Comparison of ENCODE assay signal across 22 mouse cellular contexts in genomic region chr11:79731476-79731875, GRCm38 (mm10).
DNase-seq lines count a peak whose midpoint lies in the region; TF ChIP-seq lines count a peak whose summit lies in the region.
"Had no signal": no experiment of that assay in that cellular context is flagged by ENCODE, and none has a peak within 500 bp of the region (broad histone marks: within the 10 kb centered on the region; RNA-seq: fewer than 3 reads in every experiment).

No protein-coding gene starts in this region.

- peaks cover 3% of the 10 kb centered on the region; the same call in 1 of the 2 replicates for H3K27me3 ChIP-seq in E14TG2a.4 (ENCODE audit: insufficient read depth, low read length)
- no peaks in the 10 kb centered on the region for H3K27me3 ChIP-seq in ES-Bruce4 (ENCODE audit: control insufficient read depth, insufficient read depth, low read length, poor library complexity, severe bottlenecking)
- H3K27me3 ChIP-seq: embryonic facial prominence, embryonic 13.5 days; embryonic facial prominence, embryonic 15.5 days; forebrain, embryonic 13.5 days; forebrain, embryonic 15.5 days had no signal

- H3K9ac ChIP-seq in ES-Bruce4 (ENCODE audit: low read depth, poor library complexity, severe bottlenecking) (no peak overlapping the region), ES-E14 (ENCODE audit: insufficient read depth, low read depth, low read length, poor library complexity, severe bottlenecking) (no peak overlapping the region)
- H3K9ac ChIP-seq: embryonic facial prominence, embryonic 13.5 days; embryonic facial prominence, embryonic 15.5 days; forebrain, embryonic 13.5 days; forebrain, embryonic 15.5 days; forebrain, postnatal 0 days had no signal

- in situ Hi-C loops in ES-E14 (cut with MboI; ENCODE audit: low sequenced_read_pairs in 2 of 2, unreplicated experiment in 2 of 2) = no loop called here

- TF ChIP-seq POLR2A in ES-Bruce4 (IDR thresholded peaks at IDR 0.05; ENCODE audit: insufficient read depth, low read length) = no peak

- DNase-seq in ES-E14 (ENCODE audit: low read depth, low spot score) (peak; percentile 74), ZHBTc4 (ENCODE audit: low read depth, low spot score) (peak; percentile 95)
- no peak for DNase-seq in adrenal gland, adult 18-20 months (ENCODE audit: low spot score in 2 of 2)
- no peak for DNase-seq in left cerebral cortex, adult 2 months (ENCODE audit: extremely low spot score in 1 of 2, low spot score in 2 of 2)
- no peak for DNase-seq in adrenal gland, postnatal 14 days
- DNase-seq: adrenal gland, adult 8-10 months; adrenal gland, postnatal 25 days; cerebellum, adult 11 months; cerebellum, adult 18-20 months; cerebellum, adult 8-10 months; cerebellum, adult 9-11 months; cerebellum, postnatal 14 days; cerebellum, postnatal 36 days; embryo, embryonic 11 days; forebrain, postnatal 0 days had no signal

- H3K4me3 ChIP-seq in E14TG2a.4 (replicated peaks; ENCODE audit: low read length) (peak overlapping the region; percentile 37), ES-Bruce4 (ENCODE audit: low read depth, low read length) (no peak overlapping the region), ES-E14 (ENCODE audit: insufficient read depth in 1 of 2, low read depth in 1 of 2, low read length in 2 of 2, poor library complexity in 1 of 2, severe bottlenecking in 1 of 2) (no peak overlapping the region)
- H3K4me3 ChIP-seq in left cerebral cortex, adult 2 months = no peak overlapping the region
- H3K4me3 ChIP-seq: embryonic facial prominence, embryonic 13.5 days; embryonic facial prominence, embryonic 15.5 days; erythroblast, embryonic 14.5 days; forebrain, embryonic 13.5 days; forebrain, embryonic 15.5 days had no signal

- peak; percentile 89 for TF ChIP-seq EP300 in ES-Bruce4 (IDR thresholded peaks at IDR 0.05; ENCODE audit: insufficient read depth, low read depth, low read length)

- H3K27ac ChIP-seq in ES-Bruce4 (ENCODE audit: insufficient read depth, low read length) (peak overlapping the region; percentile 3; the same call in 1 of the 2 replicates), ES-E14 (ENCODE audit: insufficient read depth, low read depth, low read length, poor library complexity, severe bottlenecking) (peak overlapping the region; percentile 28; the same call in 1 of the 2 replicates)
- no peak overlapping the region for H3K27ac ChIP-seq in left cerebral cortex, adult 2 months
- H3K27ac ChIP-seq: embryonic facial prominence, embryonic 13.5 days; embryonic facial prominence, embryonic 15.5 days; forebrain, embryonic 13.5 days; forebrain, embryonic 15.5 days had no signal

- H3K36me3 ChIP-seq in E14TG2a.4 (ENCODE audit: insufficient read depth, low read length) = no peaks in the 10 kb centered on the region
- no peaks in the 10 kb centered on the region for H3K36me3 ChIP-seq in ES-Bruce4 (ENCODE audit: control insufficient read depth, insufficient read depth, low read length, poor library complexity, severe bottlenecking)
- H3K36me3 ChIP-seq in ES-E14 (ENCODE audit: control insufficient read depth, insufficient read depth, low read length, poor library complexity, severe bottlenecking) = no peaks in the 10 kb centered on the region
- H3K36me3 ChIP-seq: embryonic facial prominence, embryonic 13.5 days; forebrain, embryonic 15.5 days had no signal

- intact Hi-C loops in left cerebral cortex, adult 2 months (cut with DNase I) = no loop called here

- H3K4me1 ChIP-seq in E14TG2a.4 (replicated peaks; ENCODE audit: low read depth, low read length) (peaks cover 35% of the 10 kb centered on the region), ES-Bruce4 (ENCODE audit: control insufficient read depth, insufficient read depth, low read length) (peaks cover 5% of the 10 kb centered on the region), ES-E14 (ENCODE audit: control insufficient read depth in 2 of 2, insufficient read depth in 2 of 2, low read length in 2 of 2, poor library complexity in 1 of 2) (peaks cover 5 to 12% of the 10 kb centered on the region in 2 experiments; a peak in 3 of 4 replicates)

- H3K9me3 ChIP-seq in E14TG2a.4 (ENCODE audit: low read length) (peaks cover 4% of the 10 kb centered on the region; the same call in 1 of the 2 replicates), ES-Bruce4 (replicated peaks; ENCODE audit: control insufficient read depth, insufficient read depth, low read length, poor library complexity, severe bottlenecking) (no peaks in the 10 kb centered on the region), ES-E14 (ENCODE audit: control insufficient read depth, insufficient read depth, low read depth, low read length) (no peaks in the 10 kb centered on the region)
- H3K9me3 ChIP-seq: embryonic facial prominence, embryonic 13.5 days; embryonic facial prominence, embryonic 15.5 days; forebrain, embryonic 13.5 days; forebrain, embryonic 15.5 days had no signal

- TF ChIP-seq CTCF in E14TG2a.4 (conservative IDR thresholded peaks at IDR 0.05; ENCODE audit: low read length) = no peak
- no peak for TF ChIP-seq CTCF in ES-Bruce4 (IDR thresholded peaks at IDR 0.05; ENCODE audit: low read depth, low read length)
- TF ChIP-seq CTCF in left cerebral cortex, adult 2 months (IDR thresholded peaks at IDR 0.05) = no peak

TF ChIP-seq in ES-E14, 5 proteins besides CTCF, POLR2A, EP300 and RAD21:
- TF ChIP-seq MAFK (IDR thresholded peaks at IDR 0.05; ENCODE audit: insufficient read depth, low read depth, low read length) (no peak), CHD2 (IDR thresholded peaks at IDR 0.05; ENCODE audit: low read depth, low read length) (no peak), ZC3H11A (IDR thresholded peaks at IDR 0.05; ENCODE audit: borderline replicate concordance, low read depth, low read length) (no peak), ZNF384 (IDR thresholded peaks at IDR 0.05; ENCODE audit: low read depth, low read length) (no peak)
TF ChIP-seq in ES-E14: peak in this region for 0.

Comparison
In these comparisons a context has a peak if more than half of its experiments do, and no peak if none do; other contexts are left out.
1. DNase-seq: peak in ES-E14 (single experiment) and ZHBTc4 (single experiment); none in adrenal gland, adult 18-20 months (0 of 2), left cerebral cortex, adult 2 months (0 of 2) and adrenal gland, postnatal 14 days (single experiment).